Mouse (Mus musculus) R1 (cell line): ENCODE measurements around the gene Chmp3.
A peak's percentile ranks its signal among the peaks of the same experiment; 100 is the strongest.

Experiments
- DNase-seq: peaks from one replicate; pipeline ENCODE4 v3.0.0-alpha.2; 2018; ENCODE audit warnings: low read depth, low spot score

Chmp3 gene

GRCm38 (mm10) chr6:71608994-71609393 is 65.4 kb downstream of the Chmp3 start:
- peak; percentile 98 for DNase-seq

- peak; percentile 49 for DNase-seq
These were observed 66.4 kb downstream of the Chmp3 start for GRCm38 (mm10) chr6:71609968-71610367.

- no peak for DNase-seq
These were observed 69.6 kb downstream of the Chmp3 start for GRCm38 (mm10) chr6:71613225-71613624.

GRCm38 (mm10) chr6:71616959-71617358 is 73.4 kb downstream of the Chmp3 start:
- no peak for DNase-seq

- no peak for DNase-seq
These were observed 78.0 kb downstream of the Chmp3 start for GRCm38 (mm10) chr6:71621551-71621950.

GRCm38 (mm10) chr6:71621981-71622380 is 78.4 kb downstream of the Chmp3 start:
- no peak for DNase-seq

- no peak for DNase-seq
These were observed 81.1 kb downstream of the Chmp3 start for GRCm38 (mm10) chr6:71624723-71625122.

- DNase-seq, result peak; percentile 89
These were observed 82.4 kb downstream of the Chmp3 start for GRCm38 (mm10) chr6:71625984-71626383.

- no peak for DNase-seq
These were observed 83.7 kb downstream of the Chmp3 start for GRCm38 (mm10) chr6:71627325-71627724.

GRCm38 (mm10) chr6:71631196-71631595 is 87.6 kb downstream of the Chmp3 start:
- DNase-seq, result peak; percentile 31

GRCm38 (mm10) chr6:71631706-71632461 is 88.3 kb downstream of the Chmp3 start:
- peak; percentile 53 for DNase-seq
